Mouse (Mus musculus): ENCODE data around the gene Clpx.

Gene Clpx

DNA sequence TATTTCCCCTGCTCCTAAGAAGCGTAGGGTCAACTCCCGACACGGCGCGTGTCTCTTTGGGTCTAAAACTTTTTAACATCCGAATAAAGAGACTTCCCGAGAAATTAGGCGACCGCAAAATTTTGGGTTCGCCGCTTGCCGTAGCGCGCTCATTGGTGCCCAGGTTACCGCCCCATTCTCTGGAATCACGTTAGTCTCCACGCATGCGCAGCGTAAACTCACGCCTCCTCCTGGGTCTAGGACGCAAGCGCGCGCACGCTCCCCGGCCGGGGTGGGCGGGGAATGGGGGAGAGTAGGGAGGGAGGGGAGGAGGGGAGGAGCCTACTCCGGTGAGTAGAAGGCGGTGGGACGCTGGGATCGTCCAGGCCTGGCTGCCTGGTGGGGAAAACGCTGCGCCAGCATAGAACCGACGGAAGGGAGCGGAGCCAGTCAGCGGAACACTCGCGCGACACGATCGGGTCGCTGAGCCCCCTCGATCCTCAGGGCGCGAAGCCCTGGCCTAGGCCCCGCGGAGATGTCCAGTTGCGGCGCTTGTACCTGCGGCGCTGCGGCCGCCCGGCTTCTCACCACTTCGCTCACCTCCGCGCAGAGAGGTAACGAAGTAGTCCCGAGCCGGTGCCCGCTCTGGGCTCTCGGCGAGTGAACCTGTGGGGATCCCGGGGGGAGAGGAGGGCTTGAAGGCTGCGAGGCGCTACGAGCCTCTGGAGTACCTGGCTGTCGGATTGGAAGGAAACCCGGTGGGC lies at the start of gene Clpx:
Gene Clpx (plus strand): TSS at position 288 of the 743 bp plus-strand sequence.
- in situ Hi-C loops (cut with MboI; ENCODE audit: low pct_unique_long_range_greater_than_20kb in 1 of 2, low sequenced_read_pairs in 2 of 2, unreplicated experiment in 1 of 2): no loop called here

DNA sequence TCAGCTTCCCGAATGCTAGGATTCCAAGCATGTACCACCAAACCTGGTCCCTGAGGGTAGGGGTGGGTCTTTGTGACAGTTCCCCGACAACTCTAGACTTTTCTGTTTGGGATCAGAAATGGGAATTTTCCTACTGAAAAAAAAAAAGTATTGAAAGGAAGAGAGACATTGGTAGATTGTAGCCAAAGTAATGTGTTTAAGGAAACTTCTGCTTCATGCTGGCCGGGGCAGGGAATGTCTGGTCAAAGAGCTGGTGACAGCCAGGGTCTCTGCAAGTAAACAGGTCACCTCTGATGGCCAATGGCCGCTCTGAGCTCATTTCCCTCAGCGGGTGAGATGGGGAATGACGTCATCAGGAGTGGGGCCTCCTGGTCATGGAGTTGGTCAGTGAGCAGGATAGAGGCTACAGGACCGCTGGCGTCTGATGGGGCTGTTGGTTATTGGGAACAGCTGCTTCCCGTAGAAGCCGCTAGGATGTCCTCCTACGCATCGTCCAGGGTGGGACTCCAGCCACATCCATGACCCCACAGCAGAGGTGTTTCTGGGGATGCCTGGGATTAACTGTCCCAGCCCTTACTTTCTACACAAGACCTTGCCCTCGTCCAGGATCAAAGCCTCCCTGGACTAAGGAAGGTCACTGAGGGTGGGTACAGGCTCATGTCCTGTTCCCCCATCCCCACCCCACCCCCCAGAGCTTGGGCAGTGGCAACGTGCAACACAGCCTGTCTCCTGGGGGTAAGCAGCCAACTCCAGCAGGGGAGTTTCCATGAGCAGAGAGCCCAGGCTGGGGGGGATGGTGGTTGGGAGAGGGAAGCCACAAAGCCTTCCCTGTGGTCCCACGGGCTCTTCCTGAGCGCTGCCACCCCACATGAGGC lies 46.3 kb upstream of the Clpx start:
- in situ Hi-C loops (cut with MboI; ENCODE audit: low pct_unique_long_range_greater_than_20kb in 1 of 2, low sequenced_read_pairs in 2 of 2, unreplicated experiment in 1 of 2): no loop called here

DNA sequence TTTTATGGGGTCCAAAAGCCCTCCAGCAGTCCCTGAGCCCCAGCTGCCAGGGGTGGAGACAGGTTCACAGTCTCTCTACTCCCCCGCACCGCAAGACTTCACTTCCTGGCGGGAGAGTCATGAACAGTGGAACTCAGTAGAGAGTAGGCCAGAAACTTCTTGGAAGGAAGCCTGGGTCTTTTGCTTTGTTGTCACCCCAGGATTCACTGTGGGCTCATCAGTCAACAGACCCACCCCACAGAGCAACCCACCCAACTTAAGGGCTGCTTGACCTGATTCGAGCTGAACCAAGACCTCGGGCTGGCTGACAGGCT lies 45.7 kb upstream of the Clpx start:
- in situ Hi-C loops (cut with MboI; ENCODE audit: low pct_unique_long_range_greater_than_20kb in 1 of 2, low sequenced_read_pairs in 2 of 2, unreplicated experiment in 1 of 2): no loop called here

DNA sequence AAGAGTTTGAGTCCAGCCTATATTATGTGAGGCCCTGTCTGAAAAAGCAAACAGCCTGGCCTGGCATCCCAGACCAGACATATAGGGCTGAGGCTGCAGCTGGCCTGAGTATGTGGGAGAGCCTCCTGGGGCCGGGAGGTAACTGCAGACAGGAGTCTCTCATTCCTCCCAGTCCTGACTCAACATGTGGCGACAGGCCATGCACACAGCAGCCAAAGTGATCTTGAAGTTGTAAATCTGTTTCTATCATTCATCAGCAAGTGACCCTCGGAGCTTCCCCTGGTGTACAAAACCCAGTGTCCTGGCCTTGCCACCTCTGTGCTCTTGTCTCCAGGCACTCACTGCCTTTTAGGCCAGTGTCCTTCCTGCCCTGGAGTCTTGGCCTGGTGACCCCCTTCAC lies 42.0 kb upstream of the Clpx start:
- in situ Hi-C loops (cut with MboI; ENCODE audit: low pct_unique_long_range_greater_than_20kb in 1 of 2, low sequenced_read_pairs in 2 of 2, unreplicated experiment in 1 of 2): no loop called here

DNA sequence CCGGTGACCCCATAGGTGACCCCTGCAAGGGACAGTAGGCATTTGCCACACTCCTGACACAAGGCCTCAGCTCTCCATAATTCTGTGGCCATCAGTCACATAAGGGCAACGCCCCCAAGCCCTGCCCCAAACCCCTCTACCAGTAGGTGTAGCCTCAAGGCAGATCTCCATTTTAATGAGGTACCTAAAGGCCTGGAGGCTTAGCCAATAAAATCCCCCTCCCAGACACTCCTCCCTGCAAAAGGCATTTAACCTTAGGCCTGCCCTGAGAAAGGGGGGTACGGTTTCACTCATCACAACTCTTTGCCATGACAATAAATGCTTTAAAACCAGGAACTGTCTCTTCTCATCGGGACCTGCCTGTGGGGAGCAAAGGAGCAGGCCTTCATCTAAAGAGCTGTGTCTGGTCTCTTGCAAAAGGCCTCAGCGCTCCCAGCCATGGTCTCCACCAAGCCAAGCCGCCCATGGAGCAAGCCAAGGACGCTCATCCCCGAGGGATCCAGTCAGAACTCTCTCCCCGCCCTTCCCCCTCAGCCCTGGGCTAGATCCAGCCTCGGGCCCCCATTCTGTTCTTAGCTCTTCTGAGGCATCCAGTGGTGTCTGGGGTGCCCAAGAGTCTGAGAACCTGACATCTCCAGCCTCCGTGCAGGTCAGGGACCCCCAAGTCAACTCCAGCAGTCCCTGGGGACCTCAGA lies 38.0 kb upstream of the Clpx start:
- in situ Hi-C loops (cut with MboI; ENCODE audit: low pct_unique_long_range_greater_than_20kb in 1 of 2, low sequenced_read_pairs in 2 of 2, unreplicated experiment in 1 of 2): no loop called here

DNA sequence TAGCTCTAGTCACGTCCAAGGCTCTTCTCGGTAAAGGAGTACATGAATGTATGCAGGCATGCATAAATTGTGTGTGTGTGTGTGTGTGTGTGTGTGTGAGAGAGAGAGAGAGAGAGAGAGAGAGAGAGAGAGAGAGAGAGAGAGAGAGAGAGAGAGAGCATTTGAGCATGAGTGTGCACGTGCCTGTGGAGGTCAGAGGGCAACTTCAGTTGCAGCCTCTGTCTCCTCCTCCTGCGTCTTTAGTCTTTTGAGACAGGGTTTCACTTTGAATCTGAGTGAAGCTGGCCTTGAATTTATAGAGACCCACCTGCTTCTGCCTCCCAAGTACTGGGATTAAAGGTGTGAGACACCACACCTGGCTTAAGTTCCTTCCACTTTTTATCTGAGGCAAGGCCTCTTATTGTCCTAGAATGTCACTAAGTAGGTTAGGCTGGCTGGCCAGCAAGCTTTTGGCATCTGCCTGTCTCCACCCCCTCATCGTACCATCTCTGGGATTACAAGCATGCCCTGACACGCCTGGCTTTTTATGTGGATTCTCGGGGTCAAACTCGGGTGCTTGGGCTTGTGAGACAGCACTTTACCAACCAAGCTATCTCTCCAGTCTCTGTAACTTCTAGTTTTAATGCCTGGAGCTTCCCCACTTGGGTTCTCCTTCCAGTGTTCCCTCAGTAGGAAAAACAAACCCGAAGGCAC lies 36.7 kb upstream of the Clpx start:
- in situ Hi-C loops (cut with MboI; ENCODE audit: low pct_unique_long_range_greater_than_20kb in 1 of 2, low sequenced_read_pairs in 2 of 2, unreplicated experiment in 1 of 2): no loop called here

DNA sequence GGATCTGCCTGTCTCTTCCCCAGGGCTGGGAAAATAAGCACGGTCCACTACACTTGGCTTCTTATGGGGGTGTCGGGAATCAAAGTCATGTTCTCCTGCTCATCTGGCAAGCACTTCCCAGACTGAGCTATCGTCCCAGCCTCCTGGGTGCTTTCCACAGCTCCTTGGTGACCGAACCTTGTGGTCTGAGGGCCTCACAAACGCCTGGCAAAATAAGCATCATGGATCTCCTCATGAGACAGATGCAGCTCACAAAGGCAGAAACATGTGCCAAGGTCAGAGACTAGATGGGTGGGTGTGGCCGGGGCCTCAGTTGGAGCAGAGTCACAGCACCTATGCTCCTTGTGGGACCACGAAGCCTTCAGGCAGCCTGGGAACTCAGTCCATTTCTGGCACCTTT lies 34.7 kb upstream of the Clpx start:
- in situ Hi-C loops (cut with MboI; ENCODE audit: low pct_unique_long_range_greater_than_20kb in 1 of 2, low sequenced_read_pairs in 2 of 2, unreplicated experiment in 1 of 2): no loop called here

DNA sequence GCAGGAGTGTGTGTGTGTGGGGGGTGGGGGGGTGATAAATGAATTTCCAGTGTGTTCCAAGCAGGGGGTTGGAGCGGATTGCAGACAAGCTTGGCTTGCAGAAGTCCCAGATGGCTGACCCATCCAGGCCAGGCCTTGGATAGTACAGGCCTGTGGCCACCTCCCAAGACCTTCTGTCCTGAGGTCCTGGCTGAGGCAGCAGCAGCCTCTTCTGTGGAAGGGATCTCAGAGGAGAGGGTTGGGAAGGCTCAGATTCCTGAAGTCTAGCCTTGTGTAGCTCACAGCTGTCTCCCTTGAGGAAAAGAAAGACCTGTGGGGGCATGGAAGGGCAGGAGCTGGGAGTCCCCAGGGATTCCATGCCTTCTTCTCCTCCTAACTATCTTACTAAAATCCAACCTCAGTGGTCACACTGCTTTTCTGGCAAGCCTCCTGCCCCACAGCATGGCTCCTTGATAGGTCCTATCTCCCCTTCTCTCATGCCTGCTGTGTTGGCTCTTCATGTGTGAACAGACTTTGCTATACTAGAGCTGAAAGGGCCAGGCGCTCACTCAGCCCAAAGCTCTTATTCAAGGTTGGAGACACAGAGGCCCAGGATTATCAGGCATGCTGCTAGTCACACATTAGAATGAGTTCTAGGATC lies 32.3 kb upstream of the Clpx start:
- in situ Hi-C loops (cut with MboI; ENCODE audit: low pct_unique_long_range_greater_than_20kb in 1 of 2, low sequenced_read_pairs in 2 of 2, unreplicated experiment in 1 of 2): no loop called here

DNA sequence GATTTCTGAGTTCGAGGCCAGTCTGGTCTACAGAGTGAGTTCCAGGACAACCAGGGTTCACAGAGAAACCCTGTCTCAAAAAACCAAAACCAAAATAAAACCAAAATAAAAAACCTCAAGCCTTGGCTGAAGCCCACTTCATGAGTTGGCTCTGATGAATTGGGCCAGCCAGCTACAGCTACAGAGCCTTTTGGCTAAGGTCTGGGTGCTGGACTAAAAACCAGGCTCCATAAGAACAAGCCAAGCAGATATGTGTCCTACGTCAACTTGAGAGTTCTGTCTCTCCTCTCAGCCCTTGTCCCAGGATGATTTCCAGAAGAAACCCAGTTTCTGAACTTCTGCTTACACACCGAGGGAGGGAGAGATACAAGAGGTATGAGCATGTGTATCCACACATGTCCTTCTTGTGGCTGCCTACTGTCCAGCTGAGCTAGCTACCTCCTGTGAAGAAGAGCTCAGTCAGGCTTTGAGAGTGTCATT lies 31.4 kb upstream of the Clpx start:
- in situ Hi-C loops (cut with MboI; ENCODE audit: low pct_unique_long_range_greater_than_20kb in 1 of 2, low sequenced_read_pairs in 2 of 2, unreplicated experiment in 1 of 2): no loop called here

DNA sequence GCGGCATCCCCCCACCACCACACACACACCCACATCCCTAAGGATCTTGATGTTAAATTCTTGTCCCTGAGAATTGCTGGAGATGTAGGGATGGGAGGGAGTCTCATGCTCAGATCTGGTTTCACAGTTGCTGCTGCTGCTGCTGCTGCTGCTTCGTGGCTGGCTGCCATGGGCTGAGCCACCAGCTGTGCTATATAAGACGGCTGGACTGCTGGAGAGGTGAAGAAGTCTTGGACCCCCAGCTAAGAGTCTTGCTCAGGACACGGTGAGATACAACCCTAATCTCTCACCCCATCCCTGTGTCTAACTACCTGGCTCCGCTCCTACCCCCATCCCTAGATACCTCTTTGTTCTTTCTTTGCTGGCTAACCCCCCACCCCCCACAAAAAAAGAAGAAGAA lies 29.1 kb upstream of the Clpx start, which contains the start of gene Cilp:
Gene Cilp (plus strand): TSS at position 222 of the 400 bp plus-strand sequence.
- in situ Hi-C loops (cut with MboI; ENCODE audit: low pct_unique_long_range_greater_than_20kb in 1 of 2, low sequenced_read_pairs in 2 of 2, unreplicated experiment in 1 of 2): no loop called here

DNA sequence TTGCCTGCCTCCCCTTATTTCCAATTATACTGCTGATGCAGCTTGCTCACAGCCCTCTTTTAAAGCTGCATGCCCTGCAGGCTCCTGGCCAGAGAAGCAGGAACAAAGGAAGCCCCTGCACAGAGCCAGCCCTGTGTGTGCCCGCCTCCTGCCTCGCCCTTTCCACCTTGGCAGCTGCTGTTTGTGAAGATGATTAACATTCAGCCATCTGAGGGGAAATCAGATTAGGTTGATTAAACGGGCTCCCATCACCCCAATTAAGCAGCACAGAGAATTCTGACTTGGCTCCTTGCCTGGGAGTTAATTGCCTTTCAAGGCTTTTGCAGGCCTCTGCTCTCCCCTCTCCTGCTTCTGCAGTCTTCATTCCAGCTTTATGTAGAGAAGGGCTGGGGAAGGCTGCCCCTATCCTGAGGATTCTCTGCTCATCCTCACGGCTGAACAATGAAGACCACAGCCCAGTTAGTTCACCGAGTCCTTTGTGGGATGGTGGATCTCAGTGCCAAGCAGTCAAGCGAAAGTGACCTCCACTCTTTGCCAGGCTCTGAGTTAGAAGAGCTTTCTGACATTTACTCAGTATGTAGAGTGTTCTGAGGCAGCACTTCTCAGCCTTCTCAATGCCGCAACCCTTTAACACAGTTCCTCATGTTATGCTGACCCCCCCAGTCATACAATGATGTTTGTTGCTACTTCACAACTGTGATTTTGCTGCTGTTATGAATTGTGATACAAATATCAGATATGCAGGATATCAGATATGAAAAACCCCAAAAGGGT lies 26.1 kb upstream of the Clpx start:
- in situ Hi-C loops (cut with MboI; ENCODE audit: low pct_unique_long_range_greater_than_20kb in 1 of 2, low sequenced_read_pairs in 2 of 2, unreplicated experiment in 1 of 2): no loop called here

DNA sequence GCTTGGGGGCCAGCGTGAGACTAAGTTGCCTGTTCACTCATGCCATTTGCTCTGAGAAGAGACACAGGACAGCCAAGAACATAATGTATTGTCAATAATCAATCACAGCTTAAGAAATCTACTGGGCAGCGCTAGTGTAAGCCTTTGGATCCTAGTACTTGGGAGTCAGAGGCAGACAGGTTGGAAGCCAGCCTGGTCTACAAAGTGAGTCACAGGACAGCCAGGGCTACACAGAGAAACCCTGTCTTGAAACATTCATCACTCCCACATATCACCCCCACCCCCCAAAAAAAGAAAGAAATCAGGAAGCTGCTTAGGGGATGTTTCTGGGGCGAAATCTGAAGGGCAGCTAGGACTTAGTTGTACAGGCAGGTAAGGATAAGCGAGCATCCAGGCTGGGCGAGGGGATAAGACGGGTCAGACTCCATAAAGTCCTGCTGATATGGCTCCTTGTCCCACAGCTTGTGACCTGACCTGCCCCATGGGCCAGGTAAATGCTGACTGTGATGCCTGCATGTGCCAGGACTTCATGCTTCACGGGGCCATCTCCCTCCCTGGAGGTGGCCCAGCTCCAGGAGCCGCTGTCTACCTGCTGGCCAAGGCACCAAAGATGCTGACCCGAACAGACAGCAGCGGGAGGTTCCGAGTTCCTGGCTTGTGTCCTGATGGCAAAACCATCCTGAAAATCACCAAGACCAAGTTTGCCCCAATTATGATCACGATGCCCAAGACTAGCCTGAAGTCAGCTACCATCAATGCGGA lies 20.8 kb upstream of the Clpx start:
- in situ Hi-C loops (cut with MboI; ENCODE audit: low pct_unique_long_range_greater_than_20kb in 1 of 2, low sequenced_read_pairs in 2 of 2, unreplicated experiment in 1 of 2): no loop called here

DNA sequence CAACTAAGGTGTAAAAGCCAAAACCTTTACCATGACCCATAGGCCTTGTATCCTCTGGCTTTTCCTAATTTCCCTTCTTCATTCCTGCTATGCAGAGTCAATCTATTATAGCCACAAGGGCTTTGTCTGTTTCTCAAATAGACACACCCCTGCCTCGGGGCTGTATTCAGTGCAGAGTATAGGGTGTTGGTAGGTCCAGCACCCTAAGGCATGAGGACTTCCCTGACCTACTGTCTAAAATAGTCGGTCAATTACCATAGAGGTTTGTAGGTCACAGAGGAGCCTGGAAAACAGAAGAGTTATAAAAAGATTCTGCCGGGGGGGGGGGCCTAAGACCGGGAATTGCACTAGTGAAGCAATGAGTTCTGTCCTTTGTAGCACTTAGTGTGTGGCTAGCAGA lies 20.2 kb upstream of the Clpx start:
- in situ Hi-C loops (cut with MboI; ENCODE audit: low pct_unique_long_range_greater_than_20kb in 1 of 2, low sequenced_read_pairs in 2 of 2, unreplicated experiment in 1 of 2): no loop called here

DNA sequence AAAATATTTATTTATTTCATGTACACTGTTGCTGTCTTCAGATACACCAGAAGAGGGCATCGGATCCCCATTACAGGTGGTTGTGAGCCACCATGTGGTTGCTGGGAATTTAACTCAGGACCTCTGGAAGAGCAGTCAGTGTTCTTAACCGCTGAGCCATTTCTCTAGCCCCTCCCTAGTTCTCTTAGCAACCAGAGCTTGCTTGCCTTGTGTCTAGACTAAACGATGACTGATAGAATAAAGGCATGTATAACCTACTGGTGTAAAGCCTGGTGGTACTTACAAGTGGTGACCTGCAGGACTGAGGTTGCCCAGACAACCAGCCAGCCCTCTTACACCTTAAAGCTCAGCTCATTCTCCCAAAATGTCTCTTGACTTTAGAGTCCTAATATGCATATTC lies 19.2 kb upstream of the Clpx start:
- in situ Hi-C loops (cut with MboI; ENCODE audit: low pct_unique_long_range_greater_than_20kb in 1 of 2, low sequenced_read_pairs in 2 of 2, unreplicated experiment in 1 of 2): loop anchor here in 1 of 2 experiments (5.0 kb wide), 1 partner anchor 33 kb away; no protein-coding TSS in a partner anchor

DNA sequence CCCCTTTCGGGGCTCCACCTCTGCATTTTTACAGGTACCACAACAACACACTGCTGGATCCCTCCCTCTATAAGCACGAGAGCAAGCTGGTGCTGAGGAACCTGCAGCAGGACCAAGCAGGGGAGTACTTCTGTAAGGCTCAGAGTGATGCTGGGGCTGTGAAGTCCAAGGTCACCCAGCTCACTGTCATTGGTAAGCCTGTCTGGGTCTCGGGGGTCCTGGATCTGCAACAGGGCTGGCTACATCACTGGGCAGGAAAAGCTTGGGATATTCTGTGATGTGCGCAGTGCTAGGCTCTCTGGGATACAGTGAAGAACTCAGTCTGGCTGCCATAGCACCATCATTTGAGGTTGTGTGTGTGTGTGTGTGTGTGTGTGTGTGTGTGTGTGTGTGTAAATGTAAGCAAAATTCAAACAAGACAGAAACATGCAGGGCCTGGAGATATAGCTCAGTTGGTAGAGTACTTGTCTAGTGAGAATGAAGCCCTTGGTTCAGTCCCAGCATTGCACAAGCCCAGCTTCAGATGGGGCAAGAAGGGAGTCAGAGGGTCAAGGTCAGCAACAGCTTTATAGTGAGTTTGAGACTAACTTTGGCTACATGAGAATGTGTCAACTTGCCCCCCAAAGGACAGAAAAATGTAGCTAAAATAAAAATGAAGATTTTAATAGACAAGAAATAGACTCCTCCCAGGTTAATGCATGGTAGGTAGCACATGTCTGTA lies 18.1 kb upstream of the Clpx start:
- in situ Hi-C loops (cut with MboI; ENCODE audit: low pct_unique_long_range_greater_than_20kb in 1 of 2, low sequenced_read_pairs in 2 of 2, unreplicated experiment in 1 of 2): loop anchor here in 1 of 2 experiments (5.0 kb wide), 1 partner anchor 34 kb away; no protein-coding TSS in a partner anchor

DNA sequence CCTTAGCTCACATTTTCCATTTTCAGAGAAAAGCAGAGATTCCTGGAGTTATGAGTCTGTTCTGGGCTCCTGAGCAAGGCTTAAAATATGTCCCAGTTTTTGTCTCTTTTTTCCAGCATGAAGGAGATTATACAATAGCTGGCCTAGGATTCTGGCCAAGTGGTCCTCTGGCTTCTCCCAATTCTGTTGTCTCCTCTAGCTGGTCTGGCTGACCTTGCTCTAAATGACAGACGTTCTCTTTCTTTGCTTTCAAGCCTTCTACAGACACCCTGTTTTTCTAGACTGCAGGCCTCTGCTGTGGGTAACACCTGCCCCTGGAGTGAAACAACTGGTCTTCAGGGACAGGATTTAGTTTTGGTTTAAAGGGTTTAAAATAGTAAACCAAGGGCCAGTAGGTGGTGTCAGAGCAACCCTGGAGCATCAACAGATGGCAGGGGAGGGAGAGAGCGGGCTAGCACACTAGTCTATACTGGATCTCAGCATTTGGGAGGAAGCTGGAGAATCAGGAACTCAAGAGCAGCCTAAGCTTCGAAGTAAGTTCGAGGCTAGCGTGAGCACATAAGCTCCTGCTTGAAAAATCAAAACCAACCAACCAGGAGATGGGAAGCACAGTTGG lies 12.4 kb upstream of the Clpx start:
- in situ Hi-C loops (cut with MboI; ENCODE audit: low pct_unique_long_range_greater_than_20kb in 1 of 2, low sequenced_read_pairs in 2 of 2, unreplicated experiment in 1 of 2): no loop called here

All from mouse embryonic stem cell (cell line).